Mouse (Mus musculus): ENCODE measurements around the gene Atg9b. TPM values are rescaled to one million over a fixed set of nuclear protein-coding genes. Genes with fewer than 3 reads are reported as not detected.
A peak's percentile ranks its signal among the peaks of the same experiment; 100 is the strongest.
"Not testable (repeated sequence)": the region's sequence is repeated elsewhere in the genome, so short reads cannot be mapped to it uniquely, and the experiment has no call there.

The Atg9b gene
- total RNA-seq, 2 experiments from 2014 or later: 5.0 to 5.2 TPM

DNA sequence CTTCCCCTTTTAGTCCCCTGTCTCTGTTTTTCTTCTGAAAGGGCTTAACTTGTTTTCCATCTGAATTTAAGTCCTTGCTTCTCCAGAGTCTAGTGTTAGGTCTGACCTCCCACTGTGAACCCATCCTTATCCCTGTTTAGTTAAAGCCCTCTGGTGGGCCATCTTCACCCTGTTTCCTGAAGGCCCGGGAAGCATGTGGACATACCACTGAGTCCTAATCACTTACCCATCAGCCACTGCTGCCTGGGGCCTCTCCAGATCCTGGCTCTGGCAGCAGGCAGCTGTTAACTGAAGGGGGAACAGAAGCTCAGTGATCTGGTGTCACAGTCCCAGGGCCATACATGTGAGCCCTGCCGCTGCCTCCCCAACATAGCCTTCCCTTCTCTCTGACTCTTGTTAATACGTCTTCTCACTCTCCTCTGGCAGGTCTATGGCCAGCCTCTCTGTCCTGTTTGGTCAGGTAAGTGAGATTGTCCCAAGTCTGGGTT lies 13.5 kb upstream of the Atg9b start:
- DNase-seq (ENCODE audit: low spot score in 2 of 2): no peak

DNA sequence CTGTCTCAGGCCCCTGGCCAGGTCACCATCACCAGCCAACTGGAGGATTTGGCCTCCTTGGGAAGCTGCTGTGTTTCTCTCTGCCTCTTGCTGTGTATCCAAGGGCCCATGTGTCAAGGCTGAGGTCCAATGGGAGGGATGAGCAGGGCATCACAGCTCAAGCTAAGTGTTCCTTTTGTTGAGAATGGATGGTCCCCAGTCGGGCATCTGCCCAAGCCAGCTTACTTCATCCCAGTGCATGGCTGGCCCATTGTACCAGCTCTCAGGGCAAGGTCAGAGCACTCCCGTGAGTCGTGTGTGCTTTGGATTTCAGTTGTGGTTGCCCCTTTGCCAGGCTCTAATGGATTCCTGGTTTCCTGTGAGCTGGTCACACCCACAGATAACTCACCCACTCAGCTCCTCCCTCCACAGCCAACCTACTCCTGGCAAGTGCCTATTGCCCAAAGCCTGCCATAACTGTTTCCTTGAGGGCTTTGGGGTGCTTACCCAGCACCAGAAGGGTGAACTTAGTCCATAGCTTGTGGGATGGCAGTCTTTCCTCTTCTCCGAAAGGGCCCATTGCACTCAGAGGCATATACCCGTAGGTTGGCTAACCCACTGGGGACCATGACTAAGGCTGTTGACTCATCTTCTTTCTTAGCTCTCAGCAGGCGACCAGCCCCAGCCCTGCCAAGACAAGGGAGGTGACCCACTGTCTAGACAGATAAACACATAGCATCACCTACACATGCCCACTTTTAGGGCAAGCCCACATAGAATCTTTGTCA lies 12.8 kb upstream of the Atg9b start:
- DNase-seq (ENCODE audit: low spot score in 2 of 2): no peak

DNA sequence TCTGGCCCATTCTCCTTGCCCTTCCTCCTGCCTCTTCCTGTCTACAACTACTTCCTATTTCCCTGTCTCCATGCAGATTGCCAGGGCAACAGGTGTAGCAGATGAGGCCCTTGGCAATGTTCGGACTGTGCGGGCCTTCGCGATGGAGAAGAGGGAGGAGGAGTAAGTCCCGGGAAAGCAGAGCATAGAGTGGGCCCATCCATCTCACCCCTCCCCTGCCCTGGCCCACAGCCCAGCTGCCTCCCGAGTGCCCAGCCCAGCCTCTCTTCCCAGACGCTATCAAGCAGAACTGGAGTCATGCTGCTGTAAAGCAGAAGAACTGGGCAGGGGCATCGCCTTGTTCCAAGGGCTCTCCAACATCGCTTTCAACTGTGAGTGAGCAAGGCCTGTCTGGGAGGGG lies 10.0 kb upstream of the Atg9b start:
- DNase-seq (ENCODE audit: low spot score in 2 of 2): no peak

DNA sequence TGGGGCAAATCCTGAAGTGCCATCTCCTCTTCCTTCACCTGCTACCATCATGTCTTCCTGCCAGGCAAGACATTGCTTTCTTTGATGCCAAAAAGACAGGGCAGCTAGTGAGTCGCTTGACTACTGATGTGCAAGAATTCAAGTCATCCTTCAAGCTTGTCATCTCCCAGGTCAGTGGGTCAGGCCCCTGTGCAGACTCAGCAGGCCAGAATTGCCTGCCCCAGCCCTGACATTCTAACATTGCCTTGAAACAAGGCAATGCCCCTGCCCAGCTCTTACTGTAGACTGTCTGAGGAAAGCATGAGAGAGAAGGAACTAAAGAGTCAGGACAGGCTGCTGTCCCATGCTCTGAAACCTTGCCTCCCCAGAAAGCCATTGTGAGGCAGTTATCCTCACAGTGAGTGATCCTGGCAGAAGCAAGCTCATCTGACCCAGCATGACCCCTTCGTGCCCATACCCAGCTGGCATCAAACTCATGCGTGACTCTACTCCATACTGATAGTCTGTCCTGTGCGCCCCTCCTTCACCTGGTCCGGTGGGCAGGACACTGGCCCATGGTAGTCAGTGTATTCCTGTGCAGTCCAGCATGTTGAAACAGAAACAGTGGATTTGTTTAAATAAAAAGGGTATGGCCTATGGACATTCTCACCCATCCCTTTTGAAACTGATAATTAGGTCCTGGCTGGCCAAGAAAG lies 9.1 kb upstream of the Atg9b start:
- no peak for DNase-seq (ENCODE audit: low spot score in 2 of 2)

DNA sequence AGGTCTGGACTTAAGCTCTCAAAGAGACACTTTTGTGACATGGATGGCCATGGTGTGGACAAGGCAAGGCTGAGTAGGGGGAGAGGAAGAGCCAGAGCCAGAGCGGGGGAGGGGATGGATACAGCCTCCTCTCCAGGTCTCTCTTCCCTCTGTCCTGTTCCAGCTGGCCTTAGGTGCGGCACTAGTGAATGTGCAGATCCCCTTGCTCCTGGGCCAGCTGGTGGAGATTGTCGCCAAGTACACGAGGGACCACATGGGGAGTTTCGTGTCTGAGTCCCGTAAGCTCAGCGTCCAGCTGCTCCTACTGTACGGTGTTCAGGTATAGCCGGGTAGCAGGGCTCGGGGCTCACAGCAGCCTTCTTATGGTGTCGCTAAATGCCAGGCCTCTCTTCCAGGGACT lies 8.4 kb upstream of the Atg9b start:
- DNase-seq (ENCODE audit: low spot score in 2 of 2): no peak

DNA sequence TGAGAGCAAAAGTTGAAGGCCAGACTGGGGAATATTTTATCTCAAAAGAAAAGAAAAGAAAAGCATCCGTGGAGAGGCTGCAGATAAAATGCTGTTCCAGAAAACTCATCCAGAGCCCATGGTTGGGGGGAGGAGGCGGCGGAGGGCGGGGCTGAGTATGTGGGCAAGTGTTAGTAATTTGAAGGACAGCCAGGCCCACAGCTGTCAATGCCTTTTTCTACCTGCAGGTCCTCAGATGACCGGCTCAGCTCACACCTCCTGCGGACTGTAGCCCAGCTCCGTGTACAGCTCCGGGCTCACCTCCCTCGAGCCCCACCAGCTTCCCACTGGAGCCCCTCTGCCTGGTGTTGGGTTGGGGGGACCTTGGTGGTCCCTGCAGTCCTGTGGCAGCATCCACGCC lies 7.7 kb upstream of the Atg9b start:
- DNase-seq (ENCODE audit: low spot score in 2 of 2): no peak

DNA sequence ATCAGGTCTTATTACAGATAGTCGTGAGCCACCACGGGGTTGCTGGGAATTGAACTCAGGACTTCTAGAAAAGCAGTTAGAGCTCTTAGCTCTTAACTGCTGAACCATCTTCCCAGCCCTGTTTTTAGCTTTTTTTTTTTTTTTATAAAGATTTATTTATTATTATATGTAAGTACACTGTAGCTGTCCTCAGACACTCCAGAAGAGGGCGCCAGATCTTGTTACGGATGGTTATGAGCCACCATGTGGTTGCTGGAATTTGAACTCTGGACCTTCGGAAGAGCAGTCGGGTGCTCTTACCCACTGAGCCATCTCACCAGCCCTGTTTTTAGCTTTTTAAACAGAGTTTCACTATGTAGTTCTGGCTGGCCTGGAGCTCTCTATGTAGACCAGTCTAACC lies 4.3 kb upstream of the Atg9b start:
- DNase-seq (ENCODE audit: low spot score in 2 of 2): not testable (repeated sequence)

DNA sequence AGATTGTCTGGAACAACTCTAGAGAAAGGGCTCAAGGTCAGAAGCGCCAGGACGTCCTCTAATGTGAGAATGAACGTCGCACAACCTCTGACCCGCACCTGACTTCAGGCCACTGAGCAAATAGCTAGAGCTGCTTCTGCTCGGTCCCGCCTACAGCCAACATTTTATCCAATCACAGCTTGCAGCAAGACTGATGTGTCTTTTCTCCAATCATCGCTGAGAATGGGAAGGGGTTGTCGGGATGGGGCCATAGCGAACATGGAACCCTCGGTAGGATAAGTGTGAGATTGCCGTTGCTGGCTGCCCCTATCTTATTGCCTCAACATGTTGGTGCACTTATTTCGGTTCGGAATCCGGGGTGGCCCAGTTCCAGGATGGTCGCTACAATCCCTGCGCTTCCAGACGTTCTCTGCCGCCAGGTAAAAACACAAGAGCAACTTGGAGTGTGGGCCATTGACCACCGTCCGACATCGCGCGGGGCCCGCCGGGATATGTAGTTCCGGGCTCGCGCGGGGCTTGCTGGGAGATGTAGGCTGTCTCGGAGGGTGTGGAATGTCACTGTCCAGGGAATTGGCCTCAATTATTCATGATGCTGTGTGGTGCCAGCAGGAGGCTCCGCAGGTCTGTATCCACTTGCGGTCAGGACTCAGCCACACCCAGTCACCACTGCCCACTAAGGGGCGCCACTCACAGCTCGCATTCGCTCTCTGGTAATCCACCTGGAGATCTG lies 2.4 kb upstream of the Atg9b start:
- DNase-seq (ENCODE audit: low spot score in 2 of 2): peak; percentile 94 to 95

DNA sequence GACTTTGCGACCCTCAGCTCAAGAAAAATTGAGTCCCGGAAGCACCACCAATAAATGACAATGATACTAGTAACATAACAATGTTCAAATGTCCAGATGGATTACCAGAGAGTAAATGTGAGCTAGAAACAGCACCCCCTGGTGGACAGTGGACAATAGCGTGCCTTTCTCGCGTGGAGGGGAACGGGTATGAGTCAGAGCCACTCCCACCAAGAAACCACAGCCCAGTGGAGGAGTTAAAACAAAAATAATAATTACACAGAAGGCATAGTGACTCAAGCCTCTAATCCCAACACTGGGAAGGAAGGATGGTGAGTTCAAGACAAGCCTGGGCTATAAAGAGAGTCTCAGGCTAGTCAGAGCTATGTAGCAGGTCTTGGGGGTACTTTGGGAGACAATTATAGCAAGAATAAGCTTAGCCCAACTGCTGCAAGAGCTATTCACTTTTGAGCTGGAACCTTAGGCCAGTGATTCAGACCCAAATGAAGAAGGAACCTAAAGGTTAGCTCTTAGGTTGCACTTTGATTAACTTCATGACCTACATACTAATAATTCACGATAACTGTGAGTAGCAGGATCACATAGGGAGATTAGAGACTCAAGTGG lies 1.6 kb upstream of the Atg9b start, which contains the start of gene Abcb8:
TSS of gene Abcb8 (plus strand) at position 272 of the 606 bp plus-strand sequence.
- DNase-seq (ENCODE audit: low spot score in 2 of 2): peak; percentile 88 to 90

DNA sequence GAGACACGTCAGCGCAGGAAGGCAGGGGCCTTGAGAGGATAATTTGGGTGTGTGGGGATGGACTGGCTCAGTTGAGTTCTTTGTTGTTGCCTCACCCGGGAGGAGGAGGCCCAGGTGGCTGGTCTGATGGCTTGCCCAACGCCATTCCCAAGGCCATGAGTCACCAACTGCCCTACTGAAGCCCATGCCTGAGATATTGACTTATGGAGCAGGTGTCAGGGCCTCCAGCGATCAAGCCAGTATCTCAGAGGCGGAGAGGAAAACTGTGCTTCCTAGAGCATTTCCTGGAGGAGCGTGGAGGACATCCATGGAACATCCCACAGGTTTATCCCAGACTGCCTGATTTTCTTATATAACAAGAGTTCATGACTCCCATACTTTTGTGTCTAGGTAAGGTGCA lies 781 bp upstream of the Atg9b start:
- no peak for DNase-seq (ENCODE audit: low spot score in 2 of 2)

DNA sequence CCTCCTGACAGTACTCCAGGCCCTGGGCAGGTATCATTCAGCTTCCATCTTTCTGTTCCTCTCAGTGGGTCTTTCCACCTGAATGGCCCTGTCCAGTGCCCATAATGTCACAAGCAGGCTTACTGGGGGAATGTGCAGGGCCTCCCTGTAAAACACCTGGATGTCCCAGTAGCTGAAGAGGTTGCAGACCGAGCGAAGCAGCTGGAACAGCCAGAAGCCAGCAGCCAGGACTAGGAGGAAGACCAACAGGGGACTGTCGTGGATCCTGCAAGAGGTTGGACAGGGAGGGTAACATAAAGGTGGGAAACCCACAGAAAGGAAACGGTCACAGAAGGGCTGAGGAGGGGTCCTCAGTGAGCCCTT lies 2.3 kb downstream of the Atg9b start:
- DNase-seq (ENCODE audit: low spot score in 2 of 2): no peak

DNA sequence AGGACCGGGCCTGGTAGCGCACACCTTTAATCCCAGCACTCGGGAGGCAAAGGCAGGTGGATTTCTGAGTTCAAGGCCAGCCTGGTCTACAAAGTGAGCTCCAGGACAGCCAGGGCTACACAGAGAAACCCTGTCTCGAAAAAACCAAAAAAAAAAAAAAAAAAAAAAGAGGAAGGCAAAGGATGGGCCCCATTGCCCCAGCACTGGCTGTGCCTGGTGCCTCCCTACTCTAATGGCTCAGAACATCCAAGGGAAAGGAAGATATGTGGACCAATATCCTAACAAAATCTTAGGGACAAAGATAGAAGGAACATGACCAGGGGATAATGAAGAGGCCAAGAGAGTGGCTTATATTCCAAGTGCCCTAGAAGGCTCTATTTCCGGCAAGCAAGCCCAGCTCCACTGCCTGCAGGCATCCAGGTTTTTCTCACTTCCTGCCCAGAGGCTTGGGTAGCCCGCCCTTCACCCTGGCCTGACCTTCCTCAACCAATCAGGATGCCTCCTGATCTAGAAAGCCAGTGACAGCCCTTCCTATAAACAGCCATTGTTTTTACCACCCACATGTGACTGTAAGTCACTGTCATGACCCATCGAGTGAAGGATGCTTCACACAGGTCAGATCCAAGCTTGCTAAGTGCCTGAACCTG lies 2.8 kb downstream of the Atg9b start:
- DNase-seq (ENCODE audit: low spot score in 2 of 2): no peak

DNA sequence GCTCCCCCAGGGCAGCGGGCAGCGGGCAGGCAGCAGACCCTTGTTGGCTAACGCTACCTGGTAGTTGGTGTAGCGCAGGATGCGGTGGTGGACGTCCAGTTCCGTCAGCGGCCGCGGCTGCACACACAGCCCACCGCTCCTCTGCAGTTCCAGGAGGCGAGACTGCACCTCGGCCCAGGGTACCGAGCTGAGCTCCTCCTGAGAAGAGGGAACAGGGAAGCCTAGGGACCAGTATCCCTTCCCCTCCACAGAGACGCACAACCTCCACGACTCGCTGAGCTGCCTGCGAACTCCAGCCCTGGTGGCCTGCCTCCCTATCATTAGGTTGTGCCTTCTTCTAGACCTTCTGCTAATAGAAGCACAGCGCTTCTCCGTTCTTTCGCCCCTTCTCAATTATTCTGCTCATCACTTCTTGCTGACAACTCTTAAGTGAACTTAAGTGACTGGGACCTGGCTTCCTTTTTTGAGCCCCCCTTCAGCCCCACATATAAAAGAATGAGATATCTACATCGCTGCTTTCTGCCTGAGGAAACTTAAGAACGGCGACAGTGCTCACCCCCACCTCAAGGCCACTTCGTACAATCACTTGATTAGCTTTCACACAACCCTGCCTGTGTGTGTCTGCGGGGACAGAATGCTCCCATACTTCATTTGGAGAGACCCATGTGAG lies 3.6 kb downstream of the Atg9b start:
- no peak for DNase-seq (ENCODE audit: low spot score in 2 of 2)

DNA sequence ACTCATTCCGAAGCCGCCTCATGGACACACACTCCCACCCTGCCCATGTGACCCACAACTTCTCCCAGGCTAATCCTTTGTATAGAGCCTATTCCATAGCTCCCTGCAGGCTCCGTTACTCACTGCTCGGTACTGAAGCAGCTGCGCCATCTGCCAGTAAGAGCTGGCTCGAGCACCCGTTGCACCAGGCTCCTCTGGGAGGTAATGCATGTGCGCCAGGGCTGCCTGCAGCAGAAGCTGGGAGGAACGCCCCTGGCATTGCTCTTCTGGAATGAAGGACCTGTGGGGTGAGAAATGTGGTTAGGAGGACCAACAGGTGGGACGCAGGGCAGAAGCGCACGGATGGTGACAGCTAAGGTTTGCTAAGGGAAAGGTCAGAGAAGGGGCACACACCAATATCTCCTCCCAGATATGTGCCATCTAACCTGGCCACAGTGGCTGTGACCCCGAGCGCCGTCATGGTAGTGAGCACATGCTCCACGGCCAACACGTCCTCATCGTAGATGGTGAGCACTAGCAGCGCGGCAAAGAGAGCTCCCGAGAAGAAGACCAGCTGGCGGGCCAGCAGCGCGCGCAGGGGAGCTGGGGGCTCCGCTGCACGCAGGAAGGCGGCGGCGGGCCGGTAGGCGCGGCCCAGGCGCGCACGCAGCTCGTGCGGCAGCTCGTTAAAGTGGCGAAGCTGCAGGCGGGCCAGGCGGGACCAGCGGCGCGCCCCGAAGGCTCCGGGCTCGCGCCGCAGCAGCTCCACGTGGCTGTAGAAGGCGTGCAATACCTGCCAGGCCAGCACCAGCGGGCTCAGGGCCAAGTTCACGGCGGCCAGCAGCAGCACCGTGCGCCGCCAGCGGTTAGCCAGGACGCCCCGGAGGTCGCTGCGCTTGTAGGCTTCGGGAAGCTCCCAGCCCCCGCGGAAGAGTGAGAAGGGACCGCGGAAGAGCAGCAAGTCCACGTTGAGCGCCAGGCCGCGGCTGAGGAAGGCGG lies 4.4 kb downstream of the Atg9b start:
- DNase-seq (ENCODE audit: low spot score in 2 of 2): peak; percentile 41 to 60

DNA sequence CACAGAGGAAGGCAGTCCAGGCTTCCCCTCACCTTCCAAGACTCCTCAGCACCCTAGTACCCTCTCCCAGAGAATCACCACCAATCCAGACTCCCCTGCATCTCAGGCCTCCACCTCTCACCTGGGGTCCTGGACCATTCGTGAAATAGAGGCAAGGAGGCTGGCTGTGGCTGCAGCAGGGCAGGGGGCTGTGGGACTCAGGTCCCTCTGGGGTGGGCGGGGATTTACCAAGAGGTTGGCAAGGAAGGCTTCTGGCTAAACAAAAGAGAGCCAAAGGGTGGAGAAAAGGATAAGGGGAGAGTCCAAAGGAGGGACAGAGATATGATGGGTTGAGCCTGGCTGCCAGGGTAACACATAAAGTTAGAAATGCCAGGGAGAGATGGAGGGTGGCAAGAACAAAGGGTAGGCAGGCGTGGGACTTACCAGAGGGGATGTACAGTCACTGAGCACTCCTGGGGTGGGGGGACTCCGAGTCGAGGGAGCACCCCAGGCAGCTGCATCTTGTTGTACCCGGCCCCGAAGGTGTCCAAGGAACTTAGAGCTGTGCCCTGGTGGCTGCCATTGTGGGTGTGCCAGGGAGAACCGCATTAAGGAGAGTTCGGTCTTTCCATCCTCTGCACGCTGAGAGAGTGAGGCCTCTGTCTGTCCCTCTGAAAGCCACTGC lies 5.9 kb downstream of the Atg9b start:
- DNase-seq (ENCODE audit: low spot score in 2 of 2): no peak

DNA sequence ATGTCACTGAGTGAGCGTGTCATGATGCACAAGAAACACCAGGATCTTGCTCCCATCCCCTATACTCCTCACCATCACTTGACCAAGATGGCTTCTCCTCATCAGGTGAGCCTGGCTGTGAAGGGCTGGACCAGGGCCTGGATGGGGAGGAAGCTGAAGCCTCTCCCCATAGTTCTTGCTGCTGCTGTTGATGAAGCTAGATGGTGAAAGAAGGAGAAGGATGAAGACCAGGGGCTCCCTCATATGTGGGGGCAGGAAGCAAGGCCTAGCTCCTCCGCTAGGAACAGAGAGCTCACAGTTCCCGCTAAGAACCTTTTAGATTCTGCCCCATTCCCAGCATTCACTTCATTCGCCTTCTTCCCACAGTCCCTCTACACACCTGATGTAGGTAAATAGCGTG lies 6.6 kb downstream of the Atg9b start:
- DNase-seq (ENCODE audit: low spot score in 2 of 2): no peak

DNA sequence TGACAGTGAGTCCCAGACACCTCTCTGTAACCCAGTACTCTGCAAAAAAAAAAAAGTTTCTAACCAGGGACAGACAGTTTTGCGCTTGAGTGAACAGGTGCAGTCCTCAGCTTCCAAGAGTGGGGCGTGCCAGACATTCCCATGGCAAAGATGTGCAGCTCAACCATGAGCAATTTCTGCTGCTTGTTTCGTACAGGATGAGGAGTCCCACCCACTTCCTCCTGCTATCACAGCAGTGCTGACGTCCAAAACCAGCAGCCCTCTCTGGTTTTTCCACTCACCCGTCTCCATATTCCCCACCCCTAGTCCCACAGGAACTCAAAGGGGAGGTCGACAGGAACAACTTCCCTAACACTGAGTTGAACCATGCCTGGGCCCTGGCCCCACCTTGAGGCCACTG lies 7.5 kb downstream of the Atg9b start:
- peak in 1 of 2 experiments; percentile 33 for DNase-seq (ENCODE audit: low spot score in 2 of 2)

DNA sequence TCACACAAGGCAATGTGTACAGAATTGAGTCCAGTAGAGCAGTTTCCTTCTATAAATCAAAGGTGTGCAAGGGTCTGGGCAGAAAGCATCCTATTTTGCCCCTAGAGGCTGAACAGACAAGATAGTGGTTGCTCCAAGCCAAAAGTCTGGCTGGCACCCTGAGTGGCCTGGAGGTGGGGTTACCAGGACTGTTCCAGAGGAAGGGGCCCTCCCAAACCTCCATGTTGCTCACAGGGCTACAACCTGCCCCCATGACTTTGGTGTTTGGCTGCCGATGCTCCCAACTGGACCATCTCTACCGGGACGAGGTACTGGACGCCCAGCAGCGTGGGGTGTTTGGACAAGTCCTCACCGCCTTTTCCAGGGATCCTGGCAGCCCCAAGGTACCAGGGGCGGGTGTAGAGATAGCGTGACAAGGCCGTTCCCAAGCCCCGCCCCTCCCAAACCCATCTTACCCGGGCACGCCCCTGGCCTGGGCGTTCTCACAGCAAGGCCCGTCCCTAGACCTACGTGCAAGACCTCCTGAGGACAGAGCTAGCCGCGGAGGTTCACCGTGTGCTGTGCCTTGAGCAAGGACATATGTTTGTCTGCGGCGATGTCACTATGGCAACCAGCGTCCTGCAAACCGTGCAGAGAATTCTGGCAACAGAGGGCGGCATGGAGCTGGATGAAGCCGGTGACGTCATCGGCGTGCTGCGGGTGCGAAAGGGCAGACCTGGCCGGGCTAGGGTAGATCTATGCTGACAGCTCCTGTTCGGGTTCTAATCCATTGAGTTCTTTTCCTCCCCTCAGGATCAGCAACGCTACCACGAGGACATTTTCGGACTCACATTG lies 8.7 kb downstream of the Atg9b start:
- DNase-seq (ENCODE audit: low spot score in 2 of 2): peak; percentile 89 to 90
